Mouse (Mus musculus) liver, embryonic 13.5 days (tissue): Measurements from ENCODE around the gene Fam78a. TPM values are rescaled to one million over a fixed set of nuclear protein-coding genes. Genes with fewer than 3 reads are reported as not detected.

Experiments
- ATAC-seq: fragments of 200-750 bp; cut with Nextera tagmentation; 2 replicates; pipeline ENCODE4 v1.8.0; 2017; ENCODE audit warnings: low read depth, mild to moderate bottlenecking, moderate number of reproducible peaks, moderate library complexity
- DNase-seq: peaks from one replicate; pipeline ENCODE4 v3.0.0; 2022
- H3K27ac ChIP-seq: fragments of 300-500 bp; sonication (generic); 2 replicates; pipeline ENCODE4 v1.5.1; 2015; ENCODE audit warnings: moderate library complexity, mild to moderate bottlenecking, inconsistent platforms
- H3K27me3 ChIP-seq: fragments of 300-500 bp; sonication (generic); 2 replicates; pipeline ENCODE4 v1.6.1; 2015; ENCODE audit warnings: mild to moderate bottlenecking, inconsistent platforms
- H3K36me3 ChIP-seq: fragments of 300-500 bp; sonication (generic); 2 replicates; pipeline ENCODE4 v1.6.1; 2015; ENCODE audit warnings: mild to moderate bottlenecking, inconsistent platforms
- H3K4me1 ChIP-seq: fragments of 300-500 bp; sonication (generic); replicated peaks from 2 replicates; pipeline ENCODE4 v1.6.1; 2015; ENCODE audit warnings: inconsistent platforms
- H3K4me2 ChIP-seq: fragments of 300-500 bp; sonication (generic); 2 replicates; pipeline ENCODE4 v1.6.1; 2015; ENCODE audit warnings: inconsistent platforms, mild to moderate bottlenecking, moderate library complexity
- H3K4me3 ChIP-seq: fragments of 300-500 bp; sonication (generic); replicated peaks from 2 replicates; pipeline ENCODE4 v1.5.1; 2015; ENCODE audit warnings: mild to moderate bottlenecking, inconsistent platforms
- H3K9ac ChIP-seq: fragments of 300-500 bp; sonication (generic); 2 replicates; pipeline ENCODE4 v1.6.1; 2015; ENCODE audit warnings: mild to moderate bottlenecking, inconsistent platforms
- H3K9me3 ChIP-seq: fragments of 300-500 bp; sonication (generic); replicated peaks from 2 replicates; pipeline ENCODE4 v1.6.1; 2016; ENCODE audit warnings: inconsistent platforms
- WGBS: fragments of 180-500 bp; shearing (Covaris S2); methylation state at CpG from one replicate; pipeline ENCODE4 v1.1.7; 2015; ENCODE audit not compliant: insufficient replicate concordance; 5-methylcytosine and 5-hydroxymethylcytosine counted together
- polyA plus RNA-seq: library from polyadenylated mRNA; unstranded; fragments of >200 nt; fragmentation: Nextera tagmentation; extraction: Ambion mirVana; gene quantifications from 2 replicates; pipeline ENCODE4 v1.2.1, GENCODE M21; 2015

The Fam78a gene
- polyA plus RNA-seq, 1 experiment from 2014 or later = 10.6 TPM

- Histone ChIP-seq H3K9ac (peak overlapping the region; percentile 94), H3K4me1 (peaks cover 84% of the 10 kb centered on the region)
Observed at GRCm38 (mm10) chr2:32082229-32082628, 2.4 kb downstream of the Fam78a start.

DNA sequence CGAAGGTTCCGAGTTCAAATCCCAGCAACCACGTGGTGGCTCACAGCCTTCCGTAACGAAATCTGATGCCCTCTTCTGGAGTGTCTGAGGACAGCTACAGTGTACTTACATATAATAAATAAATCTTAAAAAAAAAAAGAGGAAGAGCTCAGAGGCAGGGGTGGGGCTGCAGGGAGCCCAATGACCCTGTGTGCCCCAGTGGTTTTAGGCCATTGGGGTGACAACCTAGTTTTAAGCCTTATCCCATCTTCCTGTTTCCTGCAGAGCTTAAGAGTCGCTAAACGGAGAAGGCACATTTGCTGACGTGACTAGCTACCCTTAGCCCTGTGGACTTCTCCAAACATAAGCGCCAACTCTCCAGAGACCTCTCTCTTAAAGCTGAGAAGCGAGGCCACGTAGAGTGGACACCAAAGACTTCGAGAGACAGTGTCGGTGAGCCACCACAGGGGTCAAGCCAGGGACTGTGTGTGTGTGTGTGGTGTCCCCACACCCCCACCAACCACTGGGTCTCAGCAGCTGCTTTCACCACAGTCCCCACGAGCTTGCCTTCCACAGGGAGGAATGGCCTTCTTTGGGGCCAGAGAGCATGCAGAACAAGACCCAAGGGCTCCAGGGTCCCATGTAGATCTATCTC, 3.2 kb downstream of the Fam78a start:
- peaks cover 32% of the 10 kb centered on the region for H3K36me3 ChIP-seq
- H3K4me2 ChIP-seq = peak overlapping the region; percentile 100
- DNase-seq (no peak), ATAC-seq (no peak)
- H3K9ac ChIP-seq = peak overlapping the region; percentile 94
- peaks cover 2% of the 10 kb centered on the region; the same call in 1 of the 2 replicates for H3K27me3 ChIP-seq
- H3K27ac ChIP-seq = peak overlapping the region; percentile 98
- H3K4me3 ChIP-seq = peak overlapping the region; percentile 85
- H3K4me1 ChIP-seq = peaks cover 81% of the 10 kb centered on the region
- H3K9me3 ChIP-seq = no peaks in the 10 kb centered on the region
- WGBS = 39% methylated on average over 14 of the region's 14 CpGs

More at GRCm38 (mm10) chr2:32082229-32082628, 2.4 kb downstream of the Fam78a start:
- ATAC-seq (no peak), DNase-seq (no peak)
- Histone ChIP-seq H3K27me3 (peaks cover 6% of the 10 kb centered on the region), H3K27ac (peak overlapping the region; percentile 98), H3K9me3 (no peaks in the 10 kb centered on the region), H3K36me3 (peaks cover 26% of the 10 kb centered on the region), H3K4me3 (peak overlapping the region; percentile 85), H3K4me2 (peak overlapping the region; percentile 100)
- 23% methylated on average over 2 of the region's 2 CpGs for WGBS

DNA sequence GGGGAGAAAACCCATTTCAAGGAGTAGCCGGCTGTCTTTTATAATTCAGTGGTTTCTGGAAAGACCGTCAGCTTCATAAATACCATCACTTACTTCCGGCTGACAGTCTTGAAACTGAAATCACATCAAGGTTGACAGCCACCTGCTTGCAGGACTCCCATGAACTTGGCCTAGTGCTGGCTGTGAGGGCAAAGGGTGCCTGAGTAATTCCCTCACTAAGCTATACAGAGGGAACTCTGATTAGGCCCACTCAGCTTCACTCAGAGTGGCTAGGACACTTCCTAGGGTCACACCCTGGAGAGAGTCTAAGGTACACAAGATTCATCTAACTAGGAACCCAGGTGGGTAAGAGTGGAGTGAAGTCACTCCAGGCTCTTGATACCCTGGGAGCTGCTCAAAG, 4.0 kb downstream of the Fam78a start:
- peak overlapping the region; percentile 94 for H3K9ac ChIP-seq
- H3K9me3 ChIP-seq = no peaks in the 10 kb centered on the region
- DNase-seq (no peak), ATAC-seq (no peak)
- H3K36me3 ChIP-seq = peaks cover 32% of the 10 kb centered on the region
- H3K4me3 ChIP-seq = peak overlapping the region; percentile 85
- H3K4me1 ChIP-seq = peaks cover 75% of the 10 kb centered on the region
- H3K27ac ChIP-seq = peak overlapping the region; percentile 98
- 77% methylated on average over 3 of the region's 3 CpGs for WGBS
- H3K27me3 ChIP-seq = no peaks in the 10 kb centered on the region
- H3K4me2 ChIP-seq = peak overlapping the region; percentile 100

GRCm38 (mm10) chr2:32079191-32079725, 5.4 kb downstream of the Fam78a start:
- Histone ChIP-seq H3K9ac (peak overlapping the region; percentile 94; the same call in 1 of the 2 replicates), H3K27ac (peak overlapping the region; percentile 98), H3K4me1 (peaks cover 75% of the 10 kb centered on the region), H3K4me3 (peak overlapping the region; percentile 85), H3K4me2 (peak overlapping the region; percentile 100), H3K9me3 (no peaks in the 10 kb centered on the region), H3K36me3 (peaks cover 44% of the 10 kb centered on the region), H3K27me3 (no peaks in the 10 kb centered on the region)
- DNase-seq (no peak), ATAC-seq (no peak)
- 89% methylated on average over 14 of the region's 14 CpGs for WGBS

DNA sequence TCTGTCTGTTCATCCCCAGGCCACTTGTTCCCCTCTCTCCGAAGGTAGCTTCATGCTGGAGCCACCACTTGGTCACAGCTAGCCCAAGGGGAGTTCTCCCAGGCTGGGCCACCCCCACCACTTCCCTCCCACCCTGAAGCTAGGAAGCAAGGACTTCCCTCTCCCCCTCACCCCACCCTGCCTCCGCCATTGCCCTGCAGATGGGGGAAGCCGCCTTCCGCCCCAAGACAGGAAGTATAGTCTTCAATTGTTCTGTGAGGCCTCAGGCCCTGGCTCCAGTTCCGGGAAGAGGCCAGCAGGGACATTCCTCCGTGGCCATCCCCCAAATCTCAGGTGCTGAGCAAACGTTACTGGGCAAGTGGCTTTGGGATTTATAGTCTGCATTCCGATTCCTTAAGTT, 6.1 kb downstream of the Fam78a start:
- H3K27me3 ChIP-seq = no peaks in the 10 kb centered on the region
- H3K4me2 ChIP-seq = peak overlapping the region; percentile 100
- no peaks in the 10 kb centered on the region for H3K9me3 ChIP-seq
- H3K9ac ChIP-seq = peak overlapping the region; percentile 94
- ATAC-seq (no peak), DNase-seq (no peak)
- H3K4me1 ChIP-seq = peaks cover 77% of the 10 kb centered on the region
- H3K4me3 ChIP-seq = peak overlapping the region; percentile 85
- WGBS = 34% methylated on average over 8 of the region's 8 CpGs
- H3K36me3 ChIP-seq = peaks cover 50% of the 10 kb centered on the region
- H3K27ac ChIP-seq = peak overlapping the region; percentile 98

DNA sequence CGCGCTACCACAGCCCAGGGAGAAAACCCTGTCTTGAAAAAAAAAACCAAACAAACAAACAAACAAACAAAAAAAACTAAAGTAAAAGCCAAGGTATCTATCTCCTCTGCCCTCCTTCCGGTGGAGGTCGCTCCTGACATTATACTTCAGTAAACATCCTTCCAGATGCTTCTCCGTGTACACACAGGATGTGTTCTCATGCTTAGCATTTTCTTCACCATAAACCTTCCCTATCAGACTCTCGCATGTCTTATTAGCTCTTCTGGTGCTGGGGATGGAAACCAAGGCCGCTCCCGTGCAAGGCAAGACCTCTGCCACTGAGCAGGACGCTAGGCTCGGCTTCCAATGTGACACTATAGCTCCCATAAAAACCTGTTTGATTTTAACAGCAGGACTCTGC, 6.9 kb downstream of the Fam78a start:
- peaks cover 58% of the 10 kb centered on the region for H3K36me3 ChIP-seq
- 81% methylated on average over 10 of the region's 10 CpGs for WGBS
- DNase-seq (no peak), ATAC-seq (no peak)
- H3K4me2 ChIP-seq = peak overlapping the region; percentile 100
- H3K9ac ChIP-seq = peak overlapping the region; percentile 94
- peaks cover 81% of the 10 kb centered on the region for H3K4me1 ChIP-seq
- peak overlapping the region; percentile 98 for H3K27ac ChIP-seq
- H3K9me3 ChIP-seq = no peaks in the 10 kb centered on the region
- H3K27me3 ChIP-seq = no peaks in the 10 kb centered on the region
- H3K4me3 ChIP-seq = peak overlapping the region; percentile 85; the same call in 1 of the 2 replicates

DNA sequence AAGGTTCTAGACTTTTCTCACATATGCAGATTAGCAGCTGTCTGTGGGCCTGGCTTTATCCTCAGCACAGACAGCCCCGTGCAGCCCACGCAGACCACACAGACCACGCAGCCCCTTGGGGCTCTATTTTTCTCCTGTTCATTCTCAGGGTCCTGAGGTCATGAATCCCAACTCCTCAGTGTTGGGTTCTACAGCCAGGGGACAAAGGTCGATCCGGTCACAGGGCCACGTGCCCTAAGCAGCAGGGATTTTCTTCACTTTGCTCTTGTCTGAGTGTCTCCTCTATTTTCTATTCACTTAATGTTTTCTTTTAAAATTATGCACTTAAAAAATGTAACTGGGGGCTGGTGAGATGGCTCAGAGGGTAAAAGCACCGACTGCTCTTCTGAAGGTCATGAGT, 9.3 kb downstream of the Fam78a start:
- Histone ChIP-seq H3K27me3 (no peaks in the 10 kb centered on the region), H3K9me3 (no peaks in the 10 kb centered on the region), H3K27ac (peak overlapping the region; percentile 18; the same call in 1 of the 2 replicates), H3K4me3 (no peak overlapping the region), H3K9ac (no peak overlapping the region), H3K36me3 (peaks cover 79% of the 10 kb centered on the region), H3K4me1 (peaks cover 62% of the 10 kb centered on the region), H3K4me2 (no peak overlapping the region)
- no peak for DNase-seq
- no peak for ATAC-seq
- WGBS = 74% methylated on average over 7 of the region's 7 CpGs

DNA sequence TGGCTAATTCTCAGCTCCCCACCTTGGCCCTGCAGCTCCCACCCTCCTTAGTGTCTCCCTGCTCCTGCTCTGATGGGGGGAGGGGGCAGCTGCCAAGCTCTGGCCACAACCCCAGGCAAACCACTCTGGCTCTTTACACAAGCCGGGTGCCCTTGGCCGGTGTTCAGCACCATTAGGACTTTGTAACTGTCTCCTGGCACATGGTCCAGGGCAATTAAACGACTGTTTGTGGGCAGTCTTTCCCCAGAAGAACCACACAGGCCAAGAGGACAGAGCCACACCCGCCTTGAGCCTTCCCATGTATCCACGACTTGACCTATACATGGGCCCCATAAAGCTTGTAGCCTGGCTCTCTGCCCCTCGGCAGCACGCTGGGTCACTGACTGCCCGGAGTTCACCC, 10.3 kb downstream of the Fam78a start:
- Histone ChIP-seq H3K27ac (no peak overlapping the region; the same call in 1 of the 2 replicates), H3K36me3 (peaks cover 77% of the 10 kb centered on the region), H3K4me1 (peaks cover 56% of the 10 kb centered on the region), H3K9me3 (no peaks in the 10 kb centered on the region), H3K4me3 (no peak overlapping the region), H3K9ac (0 out of 2 replicates have a peak overlapping the region, but pooled peaks have one; percentile 4), H3K27me3 (no peaks in the 10 kb centered on the region), H3K4me2 (no peak overlapping the region)
- no peak for ATAC-seq
- no peak for DNase-seq
- 70% methylated on average over 8 of the region's 8 CpGs for WGBS

DNA sequence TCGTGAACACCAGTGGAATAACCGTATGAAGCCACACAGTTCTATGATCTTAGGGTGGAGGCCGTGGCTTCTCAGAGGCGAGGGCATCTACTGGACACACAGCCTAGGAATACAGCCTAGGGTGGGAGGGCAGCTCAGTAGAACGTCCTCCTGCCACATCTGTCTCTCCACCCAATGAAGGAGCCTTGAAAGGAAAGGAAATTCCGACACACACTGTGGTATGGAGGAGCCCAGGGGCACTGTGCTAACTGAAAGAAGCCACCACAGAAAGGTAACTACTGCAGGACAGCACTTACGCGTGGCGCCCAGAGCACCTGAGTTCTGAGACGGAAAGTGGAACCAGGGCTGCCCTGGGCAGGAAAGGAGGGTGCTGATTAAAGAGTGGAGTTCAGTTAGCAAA, 13.9 kb downstream of the Fam78a start:
- peaks cover 45% of the 10 kb centered on the region for H3K4me1 ChIP-seq
- no peak overlapping the region for H3K4me2 ChIP-seq
- DNase-seq (no peak), ATAC-seq (no peak)
- H3K27ac ChIP-seq = no peak overlapping the region
- no peak overlapping the region for H3K9ac ChIP-seq
- no peaks in the 10 kb centered on the region for H3K27me3 ChIP-seq
- no peaks in the 10 kb centered on the region for H3K9me3 ChIP-seq
- H3K4me3 ChIP-seq = no peak overlapping the region
- whole genome bisulfite sequencing = 90% methylated on average over 10 of the region's 10 CpGs
- H3K36me3 ChIP-seq = peaks cover 93% of the 10 kb centered on the region

GRCm38 (mm10) chr2:32068811-32069607, 15.6 kb downstream of the Fam78a start:
- DNase-seq (no peak), ATAC-seq (no peak)
- no peak overlapping the region for H3K27ac ChIP-seq
- no peak overlapping the region for H3K4me2 ChIP-seq
- H3K9ac ChIP-seq = no peak overlapping the region
- WGBS = 82% methylated on average over 31 of the region's 31 CpGs
- peaks cover 96% of the 10 kb centered on the region for H3K36me3 ChIP-seq
- peaks cover 45% of the 10 kb centered on the region for H3K4me1 ChIP-seq
- no peaks in the 10 kb centered on the region for H3K27me3 ChIP-seq
- no peak overlapping the region for H3K4me3 ChIP-seq
- H3K9me3 ChIP-seq = no peaks in the 10 kb centered on the region

- Histone ChIP-seq H3K4me1 (peaks cover 63% of the 10 kb centered on the region), H3K4me2 (no peak overlapping the region), H3K4me3 (no peak overlapping the region), H3K9ac (no peak overlapping the region), H3K9me3 (no peaks in the 10 kb centered on the region), H3K27ac (no peak overlapping the region), H3K27me3 (no peaks in the 10 kb centered on the region), H3K36me3 (peaks cover 69% of the 10 kb centered on the region)
- WGBS = 82% methylated on average over 4 of the region's 4 CpGs
- no peak for ATAC-seq
- no peak for DNase-seq
Observed at GRCm38 (mm10) chr2:32066005-32066404, 18.7 kb downstream of the Fam78a start.
